Mouse (Mus musculus) urinary bladder, postnatal 0 days (tissue): ENCODE data around the gene Zcrb1. TPM values are rescaled to one million over a fixed set of nuclear protein-coding genes. Genes with fewer than 3 reads are reported as not detected.

Source experiments
- polyA plus RNA-seq: library from polyadenylated mRNA; unstranded; fragments of >200 nt; fragmentation: Nextera tagmentation; extraction: Ambion mirVana; gene quantifications from 2 replicates; pipeline ENCODE4 v1.2.1, GENCODE M21; 2015

Zcrb1 gene
- 102 and 104 TPM in 2 replicates for polyA plus RNA-seq

DNA sequence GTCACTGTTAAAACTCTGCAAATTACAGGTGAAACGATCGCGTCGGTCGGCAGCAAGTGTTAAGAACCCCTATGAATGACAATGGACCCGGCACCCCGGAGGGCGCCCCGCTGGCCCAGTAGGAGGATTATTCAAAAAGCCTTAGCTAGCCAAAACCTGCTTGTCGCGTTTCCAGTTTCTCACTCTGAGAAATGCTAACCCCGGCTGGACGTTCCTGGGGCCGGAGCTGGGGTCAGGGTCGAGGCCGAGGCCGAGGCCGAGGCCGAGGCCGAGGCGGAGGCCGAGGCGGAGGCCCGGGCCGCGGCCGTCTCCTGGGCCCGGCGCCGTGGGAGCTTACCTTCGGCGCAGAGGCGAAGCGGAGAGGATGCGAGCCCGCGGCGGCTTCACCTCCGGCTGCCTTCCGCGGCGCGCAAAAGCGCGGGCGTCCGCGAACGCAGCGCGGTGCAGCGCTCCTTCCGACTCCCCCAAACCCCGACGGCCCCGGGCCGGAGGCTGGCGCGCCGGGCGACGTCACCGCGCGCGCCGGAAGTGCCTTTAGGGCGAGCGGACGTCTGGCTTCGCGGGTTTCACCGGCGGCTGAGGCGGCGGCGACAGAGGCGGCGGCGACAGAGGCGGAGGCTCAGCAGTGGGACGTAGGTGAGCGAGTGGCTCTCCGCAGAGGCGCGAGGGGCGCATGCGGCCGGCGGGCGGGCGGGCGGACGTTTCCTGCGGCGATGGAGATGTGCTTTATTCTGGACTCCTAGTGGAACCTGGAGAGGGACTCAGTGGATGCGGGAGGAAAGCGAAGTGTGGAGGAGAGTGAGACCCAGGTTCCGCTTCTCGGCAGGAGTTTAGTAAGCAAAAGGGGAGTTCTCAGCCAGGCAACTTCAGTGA lies at the start of gene Zcrb1, which contains the start of gene Pphln1:
Gene Zcrb1, minus strand, starts transcription at position 509 of the 873 bp plus-strand sequence.
Gene Pphln1, plus strand, starts transcription at position 525 of the 873 bp plus-strand sequence.

DNA sequence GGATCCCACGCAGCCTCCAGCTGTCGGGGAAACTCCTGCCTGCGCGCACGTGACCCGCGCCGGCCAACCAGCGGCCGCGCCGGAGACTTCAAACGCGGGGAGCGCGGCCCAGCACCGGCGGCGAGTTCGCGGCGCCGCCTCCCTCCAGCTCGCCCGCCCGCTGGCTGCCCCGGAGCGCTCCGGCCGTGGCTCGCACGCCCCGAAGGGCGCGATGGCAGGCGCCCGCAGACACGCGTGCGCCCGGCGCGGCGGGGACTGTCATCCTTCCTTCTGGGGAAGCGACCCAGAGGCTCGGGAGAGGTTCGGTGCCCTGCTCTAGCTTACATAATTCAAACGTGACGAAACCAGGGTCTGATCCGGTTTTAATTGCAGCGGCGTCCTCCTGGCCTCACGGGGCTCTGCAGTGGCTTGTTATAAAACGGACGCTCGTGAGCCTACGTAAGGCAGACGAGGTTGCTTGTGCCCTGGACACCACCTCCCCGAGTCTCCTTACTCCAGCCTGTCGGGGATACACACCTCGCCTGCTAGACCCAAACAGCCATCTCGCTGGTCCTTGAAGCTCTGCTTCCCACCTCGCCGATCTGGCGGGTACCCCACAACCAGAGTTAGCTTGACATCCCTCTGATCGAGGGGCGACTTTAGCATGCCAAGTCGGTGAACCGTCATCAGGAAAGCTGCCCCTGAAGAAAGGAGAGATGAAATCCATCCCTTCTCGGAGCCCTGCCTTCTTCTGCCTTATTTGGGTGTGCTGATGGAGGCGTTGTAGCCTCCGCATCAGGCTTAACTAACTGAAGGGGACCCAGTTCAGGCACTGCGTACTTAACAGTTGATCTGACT lies 61.0 kb downstream of the Zcrb1 start, which contains the start of gene Yaf2:
Gene Yaf2, minus strand, starts transcription at position 11 of the 837 bp plus-strand sequence.

Other genes starting within 250 kb of the Zcrb1 start
- 5.3 and 6.1 TPM in 2 replicates for gene Gxylt1, start 123.2 kb downstream of the Zcrb1 start, polyA plus RNA-seq
- gene Yaf2, start 61.4 kb downstream of the Zcrb1 start, polyA plus RNA-seq, result 45.7 and 46.7 TPM in 2 replicates
- gene Pphln1, start within 50 bp of the Zcrb1 start, polyA plus RNA-seq, result 22.3 and 29.2 TPM in 2 replicates
- 23.3 and 26.6 TPM in 2 replicates for gene Prickle1, start 197.6 kb upstream of the Zcrb1 start, polyA plus RNA-seq